Mouse (Mus musculus): ENCODE measurements around the gene Fam149b. TPM values are rescaled to one million over a fixed set of nuclear protein-coding genes. Genes with fewer than 3 reads are reported as not detected.
A peak's percentile ranks its signal among the peaks of the same experiment; 100 is the strongest.

Fam149b gene
- polyA plus RNA-seq, 1 experiment from 2014 or later = 42.0 TPM

- H3K27me3 ChIP-seq = no peaks in the 10 kb centered on the region
- H3K9me3 ChIP-seq = no peaks in the 10 kb centered on the region
- peak within 1 kb of the TSS; percentile 79 for H3K27ac ChIP-seq
- WGBS = under 1% methylated on average over 68 of the region's 68 CpGs
- H3K4me1 ChIP-seq = peaks cover 10% of the 10 kb centered on the region; the same call in 1 of the 2 replicates
- peak within 1 kb of the TSS; percentile 94 for H3K9ac ChIP-seq
- peak within 1 kb of the TSS; percentile 82 for H3K4me3 ChIP-seq
- ATAC-seq (ENCODE audit: insufficient number of reproducible peaks, insufficient read depth, low FRiP score, low TSS enrichment, low read depth) = peak; percentile 91
- H3K4me2 ChIP-seq = peak within 1 kb of the TSS; percentile 59
- H3K36me3 ChIP-seq = peaks cover 22% of the 10 kb centered on the region
Observed at GRCm38 (mm10) chr14:20393205-20393913, 45.4 kb downstream of the Fam149b start, which contains the start of gene Mrps16. Mrps16 (minus strand) TSS chr14:20393634.

- Histone ChIP-seq H3K9me3 (no peaks in the 10 kb centered on the region), H3K4me1 (0 out of 2 replicates have a peak, but pooled peaks cover 5% of the 10 kb centered on the region), H3K9ac (no peak overlapping the region), H3K4me2 (no peak overlapping the region), H3K27ac (no peak overlapping the region), H3K4me3 (no peak overlapping the region), H3K36me3 (no peaks in the 10 kb centered on the region), H3K27me3 (no peaks in the 10 kb centered on the region)
- ATAC-seq (ENCODE audit: insufficient number of reproducible peaks, insufficient read depth, low FRiP score, low TSS enrichment, low read depth) = no peak
- 81% methylated on average over 9 of the region's 9 CpGs for WGBS
Observed at GRCm38 (mm10) chr14:20397220-20397619, 49.3 kb downstream of the Fam149b start.

- Histone ChIP-seq H3K27ac (no peak overlapping the region), H3K36me3 (no peaks in the 10 kb centered on the region), H3K4me2 (no peak overlapping the region), H3K4me3 (no peak overlapping the region), H3K27me3 (no peaks in the 10 kb centered on the region), H3K9ac (no peak overlapping the region), H3K4me1 (0 out of 2 replicates have a peak, but pooled peaks cover 5% of the 10 kb centered on the region), H3K9me3 (no peaks in the 10 kb centered on the region)
- 39% methylated on average over 4 of the region's 4 CpGs for WGBS
- ATAC-seq (ENCODE audit: insufficient number of reproducible peaks, insufficient read depth, low FRiP score, low TSS enrichment, low read depth) = no peak
Observed at GRCm38 (mm10) chr14:20398864-20399263, 50.9 kb downstream of the Fam149b start.

- Histone ChIP-seq H3K27ac (no peak overlapping the region), H3K4me1 (no peaks in the 10 kb centered on the region), H3K4me3 (no peak overlapping the region), H3K27me3 (no peaks in the 10 kb centered on the region), H3K36me3 (no peaks in the 10 kb centered on the region), H3K9ac (no peak overlapping the region), H3K4me2 (no peak overlapping the region), H3K9me3 (no peaks in the 10 kb centered on the region)
- 80% methylated on average over 1 of the region's 1 CpGs for WGBS
- ATAC-seq (ENCODE audit: insufficient number of reproducible peaks, insufficient read depth, low FRiP score, low TSS enrichment, low read depth) = no peak
Observed at GRCm38 (mm10) chr14:20400071-20400470, 52.1 kb downstream of the Fam149b start.

GRCm38 (mm10) chr14:20422257-20422656 is 74.3 kb downstream of the Fam149b start:
- Histone ChIP-seq H3K9ac (no peak overlapping the region), H3K4me3 (no peak overlapping the region), H3K27me3 (no peaks in the 10 kb centered on the region), H3K4me2 (no peak overlapping the region), H3K27ac (no peak overlapping the region), H3K36me3 (no peaks in the 10 kb centered on the region), H3K9me3 (no peaks in the 10 kb centered on the region), H3K4me1 (no peaks in the 10 kb centered on the region)
- WGBS = 76% methylated on average over 7 of the region's 7 CpGs
- no peak for ATAC-seq (ENCODE audit: insufficient number of reproducible peaks, insufficient read depth, low FRiP score, low TSS enrichment, low read depth)

GRCm38 (mm10) chr14:20423046-20423445 is 75.1 kb downstream of the Fam149b start:
- H3K9ac ChIP-seq = no peak overlapping the region
- H3K27me3 ChIP-seq = no peaks in the 10 kb centered on the region
- no peak overlapping the region for H3K4me2 ChIP-seq
- no peaks in the 10 kb centered on the region for H3K36me3 ChIP-seq
- H3K4me1 ChIP-seq = no peaks in the 10 kb centered on the region
- no peak overlapping the region for H3K27ac ChIP-seq
- no peak for ATAC-seq (ENCODE audit: insufficient number of reproducible peaks, insufficient read depth, low FRiP score, low TSS enrichment, low read depth)
- no peak overlapping the region for H3K4me3 ChIP-seq
- H3K9me3 ChIP-seq = no peaks in the 10 kb centered on the region
- 85% methylated on average over 6 of the region's 6 CpGs for WGBS

GRCm38 (mm10) chr14:20428593-20428992 is 80.6 kb downstream of the Fam149b start:
- Histone ChIP-seq H3K9me3 (no peaks in the 10 kb centered on the region), H3K27ac (no peak overlapping the region), H3K4me3 (no peak overlapping the region), H3K27me3 (no peaks in the 10 kb centered on the region), H3K9ac (no peak overlapping the region), H3K4me1 (no peaks in the 10 kb centered on the region), H3K4me2 (no peak overlapping the region), H3K36me3 (no peaks in the 10 kb centered on the region)
- no peak for ATAC-seq (ENCODE audit: insufficient number of reproducible peaks, insufficient read depth, low FRiP score, low TSS enrichment, low read depth)
- 30% methylated on average over 1 of the region's 1 CpGs for WGBS

GRCm38 (mm10) chr14:20429833-20430232 is 81.9 kb downstream of the Fam149b start:
- Histone ChIP-seq H3K4me2 (no peak overlapping the region), H3K36me3 (no peaks in the 10 kb centered on the region), H3K4me1 (no peaks in the 10 kb centered on the region), H3K27me3 (no peaks in the 10 kb centered on the region), H3K9ac (no peak overlapping the region), H3K27ac (no peak overlapping the region), H3K9me3 (no peaks in the 10 kb centered on the region), H3K4me3 (no peak overlapping the region)
- 55% methylated on average over 1 of the region's 1 CpGs for WGBS
- no peak for ATAC-seq (ENCODE audit: insufficient number of reproducible peaks, insufficient read depth, low FRiP score, low TSS enrichment, low read depth)

GRCm38 (mm10) chr14:20431726-20432125 is 83.8 kb downstream of the Fam149b start:
- H3K4me2 ChIP-seq = no peak overlapping the region
- no peaks in the 10 kb centered on the region for H3K27me3 ChIP-seq
- H3K9ac ChIP-seq = no peak overlapping the region
- H3K4me1 ChIP-seq = no peaks in the 10 kb centered on the region
- H3K27ac ChIP-seq = peak overlapping the region; percentile 14; the same call in 1 of the 2 replicates
- H3K9me3 ChIP-seq = no peaks in the 10 kb centered on the region
- WGBS = 49% methylated on average over 6 of the region's 6 CpGs
- no peak overlapping the region for H3K4me3 ChIP-seq
- no peak for ATAC-seq (ENCODE audit: insufficient number of reproducible peaks, insufficient read depth, low FRiP score, low TSS enrichment, low read depth)
- H3K36me3 ChIP-seq = no peaks in the 10 kb centered on the region

- WGBS = 83% methylated on average over 4 of the region's 4 CpGs
- Histone ChIP-seq H3K4me1 (no peaks in the 10 kb centered on the region), H3K27ac (peak overlapping the region; percentile 14; the same call in 1 of the 2 replicates), H3K9ac (no peak overlapping the region), H3K4me2 (no peak overlapping the region), H3K27me3 (no peaks in the 10 kb centered on the region), H3K4me3 (no peak overlapping the region), H3K36me3 (no peaks in the 10 kb centered on the region), H3K9me3 (no peaks in the 10 kb centered on the region)
- no peak for ATAC-seq (ENCODE audit: insufficient number of reproducible peaks, insufficient read depth, low FRiP score, low TSS enrichment, low read depth)
Observed at GRCm38 (mm10) chr14:20432420-20432819, 84.5 kb downstream of the Fam149b start.

All from embryonic facial prominence, embryonic 13.5 days (tissue).